Comparison of ENCODE assay signal across 26 mouse cellular contexts in the genomic region with DNA sequence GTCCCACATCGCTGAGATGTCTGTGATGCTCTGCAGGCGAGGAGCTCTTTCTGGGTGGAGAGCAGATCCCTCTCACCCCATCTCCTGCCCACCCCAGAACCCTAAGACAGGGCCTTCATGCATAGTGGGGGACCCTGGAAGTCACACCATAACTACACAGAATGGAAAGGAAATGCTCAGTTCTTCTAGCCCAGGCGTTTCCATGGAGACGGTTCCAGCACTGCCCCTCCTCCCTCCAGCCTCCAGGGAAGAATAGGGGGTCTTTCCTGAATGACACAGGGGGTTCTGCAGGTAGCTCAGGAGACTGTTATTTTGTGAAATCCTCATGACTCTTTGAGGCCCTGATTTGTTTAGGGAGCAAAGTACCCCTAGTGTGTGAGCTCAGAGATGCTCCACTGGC.
"Had no signal": no experiment of that assay in that cellular context is flagged by ENCODE, and none has a peak within 500 bp of the region (broad histone marks: within the 10 kb centered on the region; RNA-seq: fewer than 3 reads in every experiment).

No protein-coding gene starts in this region.

- H3K9me3 ChIP-seq: heart, embryonic 10.5 days; heart, embryonic 12.5 days; hindbrain, embryonic 10.5 days; hindbrain, embryonic 12.5 days; intestine, embryonic 15.5 days; limb, embryonic 10.5 days; limb, embryonic 12.5 days; liver, embryonic 13.5 days had no signal

- DNase-seq: gastrocnemius, adult 2 months; gastrocnemius, postnatal 10 days; gastrocnemius, postnatal 25 days; heart, adult 18-20 months; heart, postnatal 10 days; heart, postnatal 4 days; kidney, adult 18-20 months; kidney, adult 8-10 months; kidney, postnatal 10 days; kidney, postnatal 25 days; kidney, postnatal 4 days; liver; liver, embryonic 13.5 days had no signal

- H3K4me3 ChIP-seq: gastrocnemius, adult 2 months; heart, embryonic 10.5 days; heart, embryonic 12.5 days; hindbrain, embryonic 10.5 days; hindbrain, embryonic 12.5 days; intestine, embryonic 15.5 days; layer of hippocampus, adult 2 months; left cerebral cortex, adult 2 months; limb, embryonic 10.5 days; limb, embryonic 12.5 days; liver, embryonic 13.5 days had no signal

- H3K27ac ChIP-seq: gastrocnemius, adult 2 months; heart, embryonic 10.5 days; hindbrain, embryonic 10.5 days; hindbrain, embryonic 12.5 days; hindbrain, embryonic 14.5 days; intestine, embryonic 15.5 days; layer of hippocampus, adult 2 months; left cerebral cortex, adult 2 months; limb, embryonic 10.5 days; limb, embryonic 12.5 days; liver, embryonic 13.5 days had no signal

- H3K4me1 ChIP-seq: heart, embryonic 10.5 days; heart, embryonic 12.5 days; intestine, embryonic 15.5 days; limb, embryonic 10.5 days; limb, embryonic 12.5 days; liver, embryonic 13.5 days had no signal

- H3K4me2 ChIP-seq: heart, embryonic 12.5 days; hindbrain, embryonic 12.5 days; hindbrain, embryonic 14.5 days; intestine, embryonic 15.5 days; limb, embryonic 12.5 days; liver, embryonic 11.5 days; liver, embryonic 13.5 days had no signal

- H3K27me3 ChIP-seq: limb, embryonic 12.5 days; liver, embryonic 13.5 days had no signal

- H3K36me3 ChIP-seq: heart, embryonic 10.5 days; heart, embryonic 12.5 days; hindbrain, embryonic 10.5 days; hindbrain, embryonic 12.5 days; intestine, embryonic 15.5 days; limb, embryonic 10.5 days; limb, embryonic 12.5 days; liver, embryonic 13.5 days had no signal

- H3K9ac ChIP-seq: heart, embryonic 12.5 days; hindbrain, embryonic 12.5 days; hindbrain, embryonic 14.5 days; intestine, embryonic 15.5 days; limb, embryonic 12.5 days; liver, embryonic 13.5 days had no signal

- ATAC-seq: inflammation-experienced regulatory T-cells, adult 6 months; intestine, embryonic 15.5 days; intestine, postnatal 0 days had no signal
